In the genomic region with DNA sequence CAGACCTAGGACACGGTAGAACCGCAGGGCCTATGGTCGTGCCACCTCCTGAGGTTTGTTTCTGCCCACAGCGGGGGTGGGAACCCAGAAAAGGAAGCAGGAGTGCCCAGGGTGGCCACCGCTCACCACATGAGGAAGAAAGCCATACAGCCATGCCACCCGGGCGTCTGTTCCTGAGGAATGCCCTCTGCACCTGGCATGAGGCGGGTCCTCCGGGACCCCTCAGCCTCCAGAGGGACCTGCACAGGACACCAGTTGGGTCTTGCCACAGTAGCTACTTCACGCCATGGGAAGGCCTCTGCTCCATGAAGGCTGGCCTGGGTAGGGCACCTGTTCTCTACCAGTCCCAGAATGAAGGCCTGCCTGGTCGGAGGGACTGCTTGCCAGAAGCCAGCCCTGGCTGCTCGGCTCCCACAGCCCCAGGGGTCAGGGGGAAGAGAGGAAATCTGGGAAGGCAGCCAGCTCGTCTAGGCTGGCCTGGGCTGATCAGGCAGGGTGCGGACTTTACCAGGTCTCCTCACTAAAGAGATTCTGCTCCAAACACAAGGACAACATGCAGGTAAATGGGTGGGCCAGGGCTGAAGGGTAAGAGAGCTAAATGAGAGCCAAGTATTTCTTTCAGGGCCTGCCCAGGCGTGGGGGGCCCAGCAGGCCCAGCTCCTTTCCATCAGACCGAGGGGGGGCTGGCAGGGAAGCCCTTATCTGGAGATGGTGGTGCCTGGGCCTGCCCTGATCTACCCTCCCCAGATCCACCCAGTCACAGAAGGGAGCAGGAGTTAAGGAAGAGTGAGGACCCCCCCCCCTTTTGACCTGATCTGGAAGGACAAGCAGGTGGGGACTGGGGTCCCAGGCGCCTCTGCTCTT, we compare ENCODE assay signal across 8 mouse cellular contexts. TPM values are rescaled to one million over a fixed set of nuclear protein-coding genes. Genes with fewer than 3 reads are reported as not detected.
DNase-seq lines count a peak whose midpoint lies in the region; ATAC-seq lines count a peak whose summit lies in the region.

No protein-coding gene starts in this region.

- H3K9ac ChIP-seq in intestine, embryonic 15.5 days: peak overlapping the region; percentile 22
- peak overlapping the region; percentile 66 for H3K9ac ChIP-seq in liver, embryonic 15.5 days

- no peak overlapping the region for H3K4me3 ChIP-seq in intestine, embryonic 15.5 days (replicated peaks)
- peak overlapping the region; percentile 54 for H3K4me3 ChIP-seq in liver, embryonic 15.5 days (replicated peaks)

- H3K4me1 ChIP-seq in intestine, embryonic 15.5 days (replicated peaks): peaks cover 66% of the 10 kb centered on the region
- H3K4me1 ChIP-seq in liver, embryonic 15.5 days (replicated peaks): peaks cover 99% of the 10 kb centered on the region

- peak overlapping the region; percentile 48 for H3K4me2 ChIP-seq in intestine, embryonic 15.5 days (replicated peaks)
- H3K4me2 ChIP-seq in liver, embryonic 15.5 days: peak overlapping the region; percentile 83

- DNase-seq in heart, adult 18-20 months: peak; percentile 72 to 76
- DNase-seq in heart, adult 8-10 months (ENCODE audit: low spot score): no peak
- DNase-seq in cerebellum, adult 9-10 months: peak; percentile 84
- DNase-seq in gastrocnemius, postnatal 14 days: peak; percentile 71
- peak; percentile 73 for DNase-seq in skeletal muscle tissue, adult 2 months (ENCODE audit: low read depth, low spot score)
- DNase-seq in layer of hippocampus, adult 9-10 months (ENCODE audit: low spot score): no peak

- peak; percentile 11 for ATAC-seq in intestine, embryonic 15.5 days
- peak; percentile 78 for ATAC-seq in liver, embryonic 15.5 days (ENCODE audit: insufficient read depth)

- H3K27me3 ChIP-seq in intestine, embryonic 15.5 days (replicated peaks): no peaks in the 10 kb centered on the region
- H3K27me3 ChIP-seq in liver, embryonic 15.5 days: no peaks in the 10 kb centered on the region

- H3K9me3 ChIP-seq in intestine, embryonic 15.5 days: no peaks in the 10 kb centered on the region
- no peaks in the 10 kb centered on the region for H3K9me3 ChIP-seq in liver, embryonic 15.5 days (replicated peaks)

- WGBS in intestine, embryonic 15.5 days: 69% methylated on average over 17 of the region's 17 CpGs
- 9% methylated on average over 17 of the region's 17 CpGs for WGBS in liver, embryonic 15.5 days (ENCODE audit: insufficient replicate concordance)

- H3K36me3 ChIP-seq in intestine, embryonic 15.5 days: no peaks in the 10 kb centered on the region
- peaks cover 13% of the 10 kb centered on the region for H3K36me3 ChIP-seq in liver, embryonic 15.5 days (replicated peaks)

- intact Hi-C loops in gastrocnemius, postnatal 14 days (cut with DNase I; ENCODE audit: low total_unique reads): no loop called here

- H3K27ac ChIP-seq in intestine, embryonic 15.5 days: peak overlapping the region; percentile 75
- H3K27ac ChIP-seq in liver, embryonic 15.5 days (replicated peaks): peak overlapping the region; percentile 90

RNA-seq across cellular contexts. Expression of a gene that starts 4.1 kb away (rescaled TPM):
- total RNA-seq in heart, adult 18-20 months (2021): not detected
- total RNA-seq in heart, adult 8-10 months (2022): not detected
- total RNA-seq in gastrocnemius, postnatal 14 days (2021): not detected
- polyA plus RNA-seq in intestine, embryonic 15.5 days (2015; fragmentation: Nextera tagmentation; extraction: Ambion mirVana): 0.44 and 0.73 TPM in 2 replicates
- polyA plus RNA-seq in liver, embryonic 15.5 days (2015; fragmentation: Nextera tagmentation; extraction: Ambion mirVana): 0.89 and 1.1 TPM in 2 replicates

RNA-seq across cellular contexts. Expression of a gene that starts 17.5 kb away (rescaled TPM):
- 1 to 10 TPM; 2.3 to 2.9 TPM for total RNA-seq in heart, adult 18-20 months (2021)
- total RNA-seq in heart, adult 8-10 months (2022): 1 to 10 TPM; 1.5 to 4.3 (median 3.4) TPM
- total RNA-seq in gastrocnemius, postnatal 14 days (2021): 10 to 100 TPM; 12.1 to 20.7 TPM
- polyA plus RNA-seq in intestine, embryonic 15.5 days (2015; fragmentation: Nextera tagmentation; extraction: Ambion mirVana): 534 and 652 TPM in 2 replicates
- 15.2 and 17.1 TPM in 2 replicates for polyA plus RNA-seq in liver, embryonic 15.5 days (2015; fragmentation: Nextera tagmentation; extraction: Ambion mirVana)

RNA-seq across cellular contexts. Expression of a gene that starts 22.6 kb away (rescaled TPM):
- not detected for total RNA-seq in heart, adult 18-20 months (2021)
- not detected for total RNA-seq in heart, adult 8-10 months (2022)
- total RNA-seq in gastrocnemius, postnatal 14 days (2021): not detected
- polyA plus RNA-seq in intestine, embryonic 15.5 days (2015; fragmentation: Nextera tagmentation; extraction: Ambion mirVana): 0.23 and 0.25 TPM in 2 replicates
- polyA plus RNA-seq in liver, embryonic 15.5 days (2015; fragmentation: Nextera tagmentation; extraction: Ambion mirVana): 0.13 TPM in 1 of 2 replicates, not detected in the other

RNA-seq across cellular contexts. Expression of a gene that starts 26.0 kb away (rescaled TPM):
- 10 to 100 TPM; 33.8 to 35.9 TPM for total RNA-seq in heart, adult 18-20 months (2021)
- 10 to 100 TPM; 31.4 to 49.0 (median 42.7) TPM for total RNA-seq in heart, adult 8-10 months (2022)
- 10 to 100 TPM; 38.6 to 42.4 TPM for total RNA-seq in gastrocnemius, postnatal 14 days (2021)
- polyA plus RNA-seq in intestine, embryonic 15.5 days (2015; fragmentation: Nextera tagmentation; extraction: Ambion mirVana): 60.3 and 76.1 TPM in 2 replicates
- polyA plus RNA-seq in liver, embryonic 15.5 days (2015; fragmentation: Nextera tagmentation; extraction: Ambion mirVana): 21.2 and 26.6 TPM in 2 replicates

Comparison
In these comparisons a context has a peak if more than half of its experiments do, and no peak if none do; other contexts are left out.
1. DNase-seq: peak in heart, adult 18-20 months (2 of 2), cerebellum, adult 9-10 months (single experiment), gastrocnemius, postnatal 14 days (single experiment) and skeletal muscle tissue, adult 2 months (single experiment); none in heart, adult 8-10 months (single experiment) and layer of hippocampus, adult 9-10 months (single experiment).